Mouse (Mus musculus): Measurements from ENCODE around the gene Dclre1b.
"Not testable (repeated sequence)": the region's sequence is repeated elsewhere in the genome, so short reads cannot be mapped to it uniquely, and the experiment has no call there.

Gene Dclre1b

GRCm38 (mm10) chr3:103827548-103827947 is 18.3 kb upstream of the Dclre1b start:
- CTCF ChIA-PET = interaction anchor here (0.7 kb wide), 1 partner anchor 26 kb away, joined by 3 read pairs; no protein-coding TSS in a partner anchor

GRCm38 (mm10) chr3:103810967-103811366 is 1.7 kb upstream of the Dclre1b start:
- CTCF ChIA-PET = interaction anchor here (0.5 kb wide), 1 partner anchor 28 kb away, joined by 3 read pairs; no protein-coding TSS in a partner anchor

GRCm38 (mm10) chr3:103809799-103810150 is 531 bp upstream of the Dclre1b start:
- CTCF ChIA-PET = interaction anchor here (0.6 kb wide), 1 partner anchor 327 kb away, joined by 6 read pairs; no protein-coding TSS in a partner anchor

- CTCF ChIA-PET = no interaction called here
Observed at GRCm38 (mm10) chr3:103805671-103806070, 3.6 kb downstream of the Dclre1b start.

- CTCF ChIA-PET = no interaction called here
Observed at GRCm38 (mm10) chr3:103802861-103803260, 6.4 kb downstream of the Dclre1b start.

- CTCF ChIA-PET = interaction anchor here (0.5 to 1.2 kb wide), 5 partner anchors 12 to 645 kb away, joined by 3 to 16 read pairs (median 3); partner anchors contain the start of gene Olfml3
Observed at GRCm38 (mm10) chr3:103801631-103802531, 7.4 kb downstream of the Dclre1b start.

- CTCF ChIA-PET = no interaction called here
Observed at GRCm38 (mm10) chr3:103799507-103799906, 9.7 kb downstream of the Dclre1b start.

GRCm38 (mm10) chr3:103796389-103796788 is 12.9 kb downstream of the Dclre1b start:
- CTCF ChIA-PET = no interaction called here

GRCm38 (mm10) chr3:103792566-103792965 is 16.7 kb downstream of the Dclre1b start:
- CTCF ChIA-PET = no interaction called here

GRCm38 (mm10) chr3:103792111-103792406 is 17.2 kb downstream of the Dclre1b start:
- CTCF ChIA-PET = not testable (repeated sequence)

- CTCF ChIA-PET = no interaction called here
Observed at GRCm38 (mm10) chr3:103791230-103792110, 17.8 kb downstream of the Dclre1b start, which contains the start of gene Hipk1. Gene Hipk1, minus strand, starts transcription at chr3:103791563.

GRCm38 (mm10) chr3:103790346-103791145 is 18.7 kb downstream of the Dclre1b start:
- CTCF ChIA-PET = interaction anchor here (0.9 to 2.0 kb wide), 3 partner anchors 11 to 18 kb away, joined by 3 to 6 read pairs (median 6); no protein-coding TSS in a partner anchor

GRCm38 (mm10) chr3:103789891-103790345 is 19.3 kb downstream of the Dclre1b start:
- CTCF ChIA-PET = interaction anchor here (0.7 to 2.0 kb wide), 4 partner anchors 11 to 18 kb away, joined by 3 to 6 read pairs (median 6); no protein-coding TSS in a partner anchor

- CTCF ChIA-PET = interaction anchor here (0.7 to 2.0 kb wide), 5 partner anchors 10 to 27 kb away, joined by 3 to 6 read pairs (median 5); no protein-coding TSS in a partner anchor
Observed at GRCm38 (mm10) chr3:103789096-103789495, 20.1 kb downstream of the Dclre1b start.

- CTCF ChIA-PET = no interaction called here
Observed at GRCm38 (mm10) chr3:103787225-103787624, 22.0 kb downstream of the Dclre1b start.

- CTCF ChIA-PET = interaction anchor here (0.6 to 0.9 kb wide), 2 partner anchors 9 to 28 kb away, joined by 3 read pairs; no protein-coding TSS in a partner anchor
Observed at GRCm38 (mm10) chr3:103782844-103783609, 26.2 kb downstream of the Dclre1b start.

GRCm38 (mm10) chr3:103780777-103781176 is 28.5 kb downstream of the Dclre1b start:
- CTCF ChIA-PET = interaction anchor here (0.7 kb wide), 1 partner anchor 12 kb away, joined by 3 read pairs; no protein-coding TSS in a partner anchor

- CTCF ChIA-PET = no interaction called here
Observed at GRCm38 (mm10) chr3:103780271-103780670, 29.0 kb downstream of the Dclre1b start.

GRCm38 (mm10) chr3:103779183-103779582 is 30.1 kb downstream of the Dclre1b start:
- CTCF ChIA-PET = interaction anchor here (0.9 kb wide), 1 partner anchor 10 kb away, joined by 3 read pairs; no protein-coding TSS in a partner anchor

GRCm38 (mm10) chr3:103778660-103779059 is 30.6 kb downstream of the Dclre1b start:
- CTCF ChIA-PET = interaction anchor here (0.9 kb wide), 1 partner anchor 10 kb away, joined by 3 read pairs; no protein-coding TSS in a partner anchor

All from spleen, embryonic (tissue).